Mouse (Mus musculus): Measurements from ENCODE around the gene Ncdn.

DNA sequence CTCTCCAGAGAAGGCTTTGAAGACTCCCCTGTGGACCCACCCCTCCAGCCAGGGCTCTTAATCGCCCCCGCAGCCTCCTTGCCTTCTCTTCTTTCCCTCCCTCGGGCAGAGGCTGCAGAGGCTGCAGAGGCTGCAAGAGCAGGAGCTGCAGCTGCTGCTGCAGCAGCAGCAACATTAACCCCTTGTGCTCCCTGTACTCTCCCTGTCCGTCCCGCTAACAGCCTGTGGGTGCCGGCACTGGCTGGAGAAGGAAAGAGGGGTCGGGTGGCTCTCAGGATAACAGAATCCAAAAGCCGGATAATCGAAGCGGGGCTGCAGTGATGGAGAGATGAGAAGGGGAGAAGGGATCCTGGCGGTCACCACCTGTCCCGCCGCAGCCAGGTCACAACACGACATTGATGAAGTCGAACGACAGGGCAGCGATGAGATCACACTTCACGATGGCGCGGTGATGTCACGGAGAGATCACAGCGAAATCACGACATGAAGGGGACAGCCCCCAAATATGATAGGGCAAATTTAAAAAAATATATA lies 563 bp downstream of the Ncdn start:
- TF ChIP-seq TAL1 (IDR thresholded peaks at IDR 0.05; ENCODE audit: low read length) (no peak), GATA1 (IDR thresholded peaks at IDR 0.05; ENCODE audit: low read length) (no peak)

All from erythroblast, embryonic 14.5 days (primary cell).